Mouse (Mus musculus) adrenal gland (tissue): ENCODE results near the gene Map7d1.

Source experiments
- intact Hi-C: fragments of 180-260 bp; cut with DNase I; formaldehyde crosslinking; loops from one replicate; pipeline ENCODE4 v1.15.1; 2025
- long read RNA-seq, 2 experiments: library from polyadenylated mRNA; unstranded; transcript quantifications; one replicate each; pipeline ENCODE4 v2.0.0; 2020; ENCODE audit warnings: borderline replicate concordance in 1 of 2; ENCODE audit not compliant: insufficient replicate concordance in 1 of 2

Gene Map7d1
- long read RNA-seq, experiment 1, partial matches to known transcripts: 2 of 27 reads
- long read RNA-seq, experiment 1, other reads (novel, unspliced or antisense): 21 of 27 reads
- long read RNA-seq, experiment 2, transcript Map7d1-203 (18 exons, 3,249 nt): major isoform, 7 of 22 reads
- long read RNA-seq, experiment 2, partial matches to known transcripts: 3 of 22 reads
- long read RNA-seq, experiment 2, other reads (novel, unspliced or antisense): 10 of 22 reads

DNA sequence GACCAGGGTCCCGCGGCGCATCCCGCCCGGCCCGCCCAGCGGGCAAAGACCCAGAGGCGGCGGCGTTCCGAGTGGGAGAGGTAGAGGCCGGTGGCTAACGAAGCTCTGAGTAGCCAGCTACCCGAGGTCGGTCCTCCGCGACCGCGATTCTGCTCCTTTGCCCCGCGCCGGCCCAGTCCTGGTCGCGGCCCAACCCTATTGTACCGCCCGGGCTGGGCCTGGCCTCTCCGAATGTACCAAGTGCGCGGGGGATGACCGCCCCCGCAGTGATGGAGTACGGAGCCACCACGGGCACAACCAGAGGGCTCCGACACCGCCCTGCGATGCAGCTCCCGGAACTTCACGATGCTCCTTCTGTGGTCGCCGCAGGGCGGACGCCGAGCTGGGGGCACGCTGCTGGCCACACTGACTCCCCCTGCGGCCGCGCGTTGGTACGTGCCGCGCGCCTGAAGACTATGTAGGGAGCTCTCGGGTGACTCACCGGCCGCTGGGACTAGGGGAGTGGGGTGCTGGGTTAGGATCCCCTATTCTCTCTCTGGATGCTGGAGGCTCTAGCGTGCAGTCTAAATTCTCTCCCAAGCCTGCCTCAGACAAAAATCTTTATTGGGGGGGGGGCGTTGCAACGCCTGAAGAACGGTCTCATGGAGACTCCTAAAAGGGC is at the start of gene Map7d1:
Gene Map7d1 (minus strand): TSS at position 213 of the 661 bp plus-strand sequence.
- intact Hi-C loops: no loop called here

DNA sequence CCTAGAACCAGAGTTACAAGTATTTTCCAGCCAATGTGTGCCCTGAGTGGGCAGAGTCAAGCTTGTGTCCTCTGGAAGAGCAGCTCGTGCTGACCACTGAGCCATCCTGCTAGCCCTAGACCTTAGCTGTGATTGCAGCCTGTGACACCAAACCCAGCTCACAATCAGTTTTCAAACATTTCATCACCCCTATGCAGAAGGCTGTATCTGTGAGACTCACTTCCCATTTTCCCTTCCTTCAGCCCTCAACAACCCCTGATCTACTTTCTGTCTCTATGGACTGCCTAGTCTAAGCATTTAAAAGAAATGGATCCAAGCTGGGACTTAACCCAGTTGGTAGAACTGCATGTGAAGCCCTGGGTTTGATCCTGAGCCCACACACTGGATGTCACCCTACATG is 49.3 kb upstream of the Map7d1 start:
- intact Hi-C loops: no loop called here

DNA sequence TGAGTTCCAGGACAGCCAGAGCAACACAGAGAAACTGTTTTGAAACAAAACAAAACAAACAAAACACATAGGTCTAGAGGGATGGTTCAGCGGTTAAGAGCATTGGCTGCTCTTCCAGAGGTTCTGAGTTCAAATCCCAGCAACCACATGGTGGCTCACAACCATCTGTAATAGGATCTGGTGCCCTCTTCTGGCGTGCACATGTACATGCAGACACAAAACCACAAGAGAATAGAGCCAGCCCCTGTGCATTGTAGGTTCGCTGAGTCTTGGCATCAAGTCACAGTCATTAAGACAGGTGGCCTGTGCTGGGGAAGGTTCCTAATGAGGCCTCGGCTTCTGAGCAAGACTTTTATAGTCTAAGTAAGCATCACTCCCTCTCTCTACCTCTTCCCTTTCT is 47.7 kb upstream of the Map7d1 start:
- intact Hi-C loops: loop anchor here (5.0 kb wide), 1 partner anchor 37 kb away; no protein-coding TSS in a partner anchor

DNA sequence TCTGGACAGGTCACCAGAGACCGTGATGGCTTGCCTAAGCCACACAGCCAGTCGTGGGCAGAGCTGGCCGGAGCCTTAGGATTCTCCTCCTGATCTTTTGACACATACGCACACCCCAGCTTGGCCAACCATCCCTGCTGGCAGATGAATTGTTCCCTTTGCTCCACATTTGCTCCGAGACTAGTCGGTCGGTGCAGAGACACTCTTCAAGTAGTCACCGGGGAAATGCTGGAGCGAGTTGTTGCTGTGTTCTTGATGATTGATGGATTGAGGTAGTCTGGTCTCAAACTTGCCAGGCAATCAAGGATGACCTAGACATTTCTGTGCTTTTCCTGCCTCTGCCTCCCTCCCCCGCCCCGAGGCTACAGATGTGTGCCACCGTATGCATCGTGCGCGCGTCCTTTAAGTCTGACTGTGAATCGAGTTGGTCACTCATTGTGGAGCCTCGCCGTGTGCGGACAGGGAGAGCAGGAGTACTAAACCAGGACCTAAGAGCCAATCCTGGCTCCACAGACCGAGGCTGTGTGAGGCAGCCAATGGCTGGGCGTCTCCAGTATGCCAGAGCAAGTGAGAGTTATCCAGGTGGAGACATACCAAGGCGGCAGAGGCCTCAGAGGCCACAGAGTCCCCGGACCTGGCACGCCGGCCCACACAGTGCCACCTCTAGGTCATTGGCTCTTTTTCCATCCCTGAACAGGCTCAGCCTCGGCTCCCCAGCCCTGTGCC is 45.6 kb upstream of the Map7d1 start:
- intact Hi-C loops: loop anchor here (5.0 kb wide), 1 partner anchor 34 kb away; no protein-coding TSS in a partner anchor

DNA sequence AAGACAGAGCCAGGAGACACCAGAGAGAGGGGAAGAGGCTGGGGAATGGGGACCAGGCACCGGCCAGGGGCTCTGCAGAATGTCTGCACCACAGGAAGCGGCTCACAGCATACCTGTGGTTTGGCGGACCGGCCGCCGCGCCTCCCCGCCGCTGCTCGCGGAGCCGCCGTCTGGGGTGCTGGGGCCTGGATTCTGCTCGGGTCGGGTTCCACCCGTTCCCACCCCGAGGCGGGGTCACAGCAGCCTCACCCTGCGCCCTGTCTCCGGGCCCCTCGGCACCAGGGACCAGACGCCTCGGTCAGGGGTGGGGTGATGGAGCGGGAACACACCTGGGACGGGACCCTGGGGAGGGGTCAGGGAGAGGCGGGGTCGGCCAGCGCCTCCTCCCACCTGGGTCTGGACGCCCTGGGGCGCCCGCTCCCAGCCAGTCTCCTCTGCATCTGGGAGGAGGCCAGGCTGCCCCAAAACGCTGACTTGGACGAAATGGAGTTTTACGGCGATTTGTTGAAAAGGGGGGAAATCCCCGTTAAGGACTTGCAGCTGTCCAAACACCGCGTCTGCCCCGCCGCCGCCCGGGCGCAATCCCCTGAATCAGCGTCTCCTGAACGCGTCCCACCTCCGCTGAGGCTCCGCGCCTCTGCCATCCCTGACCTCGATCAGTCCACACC is 44.9 kb upstream of the Map7d1 start:
- intact Hi-C loops: loop anchor here (5.0 kb wide), 1 partner anchor 34 kb away; no protein-coding TSS in a partner anchor

DNA sequence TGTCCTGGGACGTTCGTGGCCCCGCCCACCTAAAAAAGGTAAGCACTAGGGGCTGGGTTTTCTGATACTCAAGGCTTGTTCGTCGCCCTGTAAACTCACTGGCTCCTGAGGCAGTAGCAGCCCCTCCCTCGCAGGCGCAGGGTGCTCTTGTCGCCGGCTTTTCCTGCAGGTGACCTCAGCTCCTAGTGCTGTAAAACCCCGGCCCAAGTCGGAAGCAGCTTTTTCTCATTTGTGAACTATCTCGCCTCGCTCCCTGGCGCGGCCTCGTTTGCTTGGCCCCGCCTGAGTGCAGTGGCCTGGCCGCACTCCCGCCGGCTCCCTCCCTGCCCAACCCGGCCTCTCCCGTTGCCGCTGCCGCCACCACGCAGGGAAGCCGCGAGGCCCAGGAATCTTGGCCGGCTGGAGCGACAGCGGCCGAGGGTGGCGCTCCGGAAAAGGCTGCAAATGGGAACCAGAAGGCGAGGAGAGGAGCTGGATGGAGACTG is 40.5 kb upstream of the Map7d1 start:
- intact Hi-C loops: no loop called here

DNA sequence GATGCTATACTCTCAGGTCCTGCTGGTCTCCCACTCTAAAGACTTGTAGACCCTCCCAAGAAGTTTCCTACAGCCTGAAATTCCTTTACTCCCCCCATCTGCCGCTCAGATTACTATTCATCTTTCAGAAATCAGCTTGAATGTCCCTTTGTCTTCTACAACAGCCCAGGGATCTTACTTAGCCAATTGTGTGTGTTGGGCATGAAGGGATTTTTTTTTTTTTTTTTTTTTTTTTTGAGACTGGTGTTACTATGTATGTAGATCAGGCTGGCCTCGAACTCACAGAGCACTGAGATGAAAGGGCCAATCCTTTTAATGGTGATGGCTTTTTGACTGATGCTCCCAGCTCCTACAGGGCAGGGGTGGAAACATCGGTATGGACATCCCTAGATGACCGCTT is 39.8 kb upstream of the Map7d1 start:
- intact Hi-C loops: no loop called here

DNA sequence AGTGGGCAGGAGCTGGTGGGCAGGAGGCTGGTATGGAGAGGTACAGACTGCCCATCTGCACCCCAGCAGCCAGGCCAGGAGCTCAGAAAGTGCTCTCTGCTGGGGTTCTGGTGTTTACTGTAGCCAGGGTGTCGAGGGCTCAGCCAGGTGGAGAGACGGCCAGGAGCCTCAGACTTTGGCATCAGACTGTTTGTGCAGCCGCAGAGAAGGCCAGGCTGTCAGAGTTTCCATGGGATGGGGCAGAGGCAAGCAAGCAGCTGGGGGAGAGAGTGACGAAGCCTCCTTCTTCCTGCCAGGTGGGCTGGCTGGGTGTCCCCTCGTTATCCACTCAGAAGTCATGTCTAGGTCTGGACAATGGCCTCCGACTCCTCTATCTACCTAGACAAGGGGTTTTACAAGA is 39.0 kb upstream of the Map7d1 start:
- intact Hi-C loops: no loop called here

DNA sequence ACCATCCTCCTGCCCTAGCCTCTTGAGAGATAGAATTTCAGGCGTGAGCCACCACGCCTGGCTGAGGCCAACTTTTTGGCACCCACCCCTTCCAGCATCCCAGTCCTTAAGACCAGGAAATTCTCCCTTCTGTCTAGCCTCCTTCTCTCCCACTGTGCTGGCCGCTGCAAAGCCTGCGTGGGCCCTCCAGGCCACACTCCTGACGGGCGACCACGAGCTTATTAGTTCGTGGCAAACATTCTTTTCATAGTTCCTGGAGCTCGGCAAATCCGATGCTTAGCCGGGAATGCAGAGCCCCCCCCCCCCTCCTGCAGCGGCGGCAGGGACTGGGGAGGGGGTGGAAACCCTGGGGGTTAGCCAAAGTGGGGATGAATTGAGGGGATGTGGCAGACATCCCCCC is 35.1 kb upstream of the Map7d1 start:
- intact Hi-C loops: no loop called here

DNA sequence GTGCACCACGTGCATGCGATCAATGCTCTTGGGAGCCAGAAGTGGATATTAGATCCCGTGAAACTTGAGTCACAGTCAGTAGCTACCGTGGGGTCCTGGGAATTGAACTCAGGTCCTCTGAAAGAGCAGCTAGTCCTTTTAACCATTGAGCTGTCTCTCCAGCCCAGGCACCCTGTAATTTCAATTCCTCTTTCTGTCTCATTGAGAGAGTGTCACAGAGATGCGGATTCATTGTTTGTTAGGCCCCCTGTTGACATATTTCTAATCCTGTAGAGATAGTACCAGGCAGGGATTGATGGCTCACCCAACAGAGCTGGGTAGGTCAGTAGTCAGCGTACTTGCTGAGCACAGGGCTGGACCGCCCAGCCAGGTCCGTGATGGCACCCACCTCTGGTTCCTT is 34.2 kb upstream of the Map7d1 start:
- intact Hi-C loops: no loop called here

DNA sequence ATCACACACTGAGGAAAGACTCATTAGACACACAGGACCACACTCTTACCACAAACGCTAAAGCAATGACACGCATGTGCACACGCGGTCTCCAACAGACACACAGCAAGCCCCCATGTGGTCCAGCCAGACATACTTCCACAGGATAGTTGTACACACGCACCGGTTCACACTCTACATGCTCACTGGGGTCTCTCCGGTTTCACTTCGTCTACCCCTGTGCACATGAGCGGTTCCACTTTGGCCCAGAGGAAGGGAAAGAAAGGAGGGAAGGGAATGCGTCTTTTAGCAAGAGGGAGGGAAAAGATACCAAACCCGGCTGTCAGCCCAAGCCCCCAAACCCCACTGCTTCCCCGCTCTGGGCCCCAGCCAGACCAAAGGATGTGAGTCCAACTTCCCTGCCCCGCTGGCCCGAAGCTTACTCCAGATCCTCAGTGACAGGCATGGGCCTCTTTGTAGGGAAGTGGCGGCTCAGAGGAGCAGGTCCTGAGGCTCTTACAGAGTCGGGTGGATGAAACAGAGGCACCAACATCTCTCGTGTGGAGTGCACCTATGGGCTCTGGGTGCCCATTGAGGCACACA is 32.0 kb upstream of the Map7d1 start:
- intact Hi-C loops: no loop called here

DNA sequence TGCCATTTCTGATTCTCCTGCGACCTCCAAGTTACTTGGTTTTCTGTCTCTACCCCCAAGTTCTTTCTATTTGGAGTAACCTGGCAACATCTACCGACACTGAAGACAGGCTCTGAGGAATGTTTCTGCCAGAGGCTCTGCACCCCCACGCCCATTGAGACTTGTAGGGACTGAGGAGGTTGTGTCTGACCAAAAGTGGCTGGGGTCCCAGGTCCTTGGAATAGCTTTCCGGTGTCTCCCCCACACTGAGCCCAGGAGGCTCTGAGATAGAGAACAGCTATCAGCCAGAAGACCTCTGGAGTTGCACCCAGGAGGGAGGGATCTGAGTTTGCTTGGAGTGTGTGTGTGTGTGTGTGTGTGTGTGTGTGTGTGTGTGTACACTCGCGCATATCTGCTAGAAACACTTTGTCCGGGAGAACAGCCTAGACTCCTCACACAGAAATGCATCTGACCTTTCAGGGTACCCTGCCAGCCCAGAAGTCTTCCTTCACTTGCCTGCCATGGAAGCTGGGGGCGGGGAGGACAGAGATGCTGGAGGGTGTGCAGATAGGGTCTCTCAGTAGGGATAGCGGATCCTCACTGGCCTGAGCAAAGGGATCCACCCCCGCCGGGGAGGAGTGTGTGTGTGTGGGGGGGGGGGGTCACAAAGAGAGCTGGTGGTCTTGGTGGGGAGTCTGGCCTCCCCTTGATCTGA is 31.3 kb upstream of the Map7d1 start:
- intact Hi-C loops: no loop called here

DNA sequence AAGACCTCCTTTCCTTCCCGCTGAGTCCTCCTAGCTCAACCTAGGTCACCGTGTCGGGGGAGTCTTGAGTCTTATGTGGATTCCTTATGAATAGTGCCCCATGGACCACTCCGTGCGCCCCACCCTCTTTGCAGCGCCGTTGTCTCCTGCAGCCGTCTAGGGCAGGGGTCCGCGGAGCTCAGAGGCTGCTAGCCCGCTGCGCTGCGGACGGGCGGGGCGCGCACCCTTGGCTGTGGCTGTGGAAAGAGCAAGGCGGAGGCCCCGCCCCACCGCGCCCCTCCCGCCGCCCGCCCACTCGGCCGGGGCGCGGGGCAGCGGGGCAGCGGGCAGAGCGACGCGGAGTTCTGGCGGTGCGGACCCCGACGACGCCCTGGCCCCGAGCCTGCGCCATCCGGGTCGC is 30.3 kb upstream of the Map7d1 start, which contains the start of gene Col8a2:
Gene Col8a2 (plus strand): TSS at position 302 of the 400 bp plus-strand sequence.
- intact Hi-C loops: no loop called here

DNA sequence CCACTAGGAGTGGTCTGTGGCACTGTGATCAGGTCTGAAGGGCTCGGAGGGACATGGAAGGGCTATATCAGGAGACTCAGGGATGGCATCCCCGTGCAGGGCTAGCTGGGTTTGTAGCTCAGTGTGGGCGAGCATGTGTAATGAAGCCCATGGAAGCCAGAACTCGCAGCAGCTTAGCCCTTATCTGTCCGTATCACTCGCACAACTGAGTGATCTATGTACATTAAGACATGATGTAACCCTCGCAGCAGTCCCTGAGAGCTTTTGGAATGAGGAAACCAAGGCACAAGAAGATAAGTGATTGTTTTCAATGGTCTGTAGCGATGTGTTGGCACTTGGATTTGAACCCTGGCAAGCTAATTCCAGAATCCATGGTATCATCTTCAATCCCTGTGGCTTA is 27.4 kb upstream of the Map7d1 start:
- intact Hi-C loops: no loop called here

DNA sequence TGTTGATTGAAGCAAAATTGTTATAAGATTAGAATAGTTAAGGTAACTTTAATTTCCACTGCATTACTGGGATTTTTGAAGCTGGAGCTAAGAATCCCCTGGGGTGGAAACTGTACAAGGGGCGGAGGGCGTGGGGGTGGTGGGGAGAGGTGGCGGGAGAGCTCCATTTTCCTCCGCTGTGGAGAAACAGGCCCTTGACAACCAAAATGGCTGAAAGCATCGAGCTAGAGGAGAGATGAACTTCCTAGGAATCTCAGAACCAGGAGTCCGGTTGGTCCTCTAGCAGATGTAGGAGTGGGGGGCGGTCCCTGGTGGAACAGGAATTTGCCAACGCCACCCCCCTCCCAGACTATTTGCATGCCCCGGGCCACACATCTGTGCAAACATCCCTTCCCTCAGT is 25.6 kb upstream of the Map7d1 start:
- intact Hi-C loops: no loop called here

DNA sequence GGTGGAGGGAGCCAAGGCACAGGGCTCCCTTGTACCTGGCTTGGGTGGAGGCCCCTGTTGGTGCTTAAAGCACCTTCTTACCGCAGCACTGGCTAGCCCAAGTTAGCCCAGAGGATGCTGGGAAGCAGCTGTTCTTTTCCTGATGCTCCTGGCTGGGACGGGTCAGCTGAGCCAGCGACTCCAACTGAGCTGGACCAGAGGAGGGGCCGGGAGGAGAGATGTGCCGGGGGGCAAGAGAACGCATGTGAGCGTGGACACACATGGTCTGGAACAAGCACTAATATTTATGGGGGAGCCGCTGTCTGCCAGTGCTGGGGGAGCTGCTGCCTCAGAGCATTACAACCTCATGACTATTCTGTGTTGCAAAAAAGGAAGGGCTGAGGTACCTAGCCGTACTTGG is 22.8 kb upstream of the Map7d1 start:
- intact Hi-C loops: loop anchor here (5.0 kb wide), 1 partner anchor 33 kb away; no protein-coding TSS in a partner anchor

DNA sequence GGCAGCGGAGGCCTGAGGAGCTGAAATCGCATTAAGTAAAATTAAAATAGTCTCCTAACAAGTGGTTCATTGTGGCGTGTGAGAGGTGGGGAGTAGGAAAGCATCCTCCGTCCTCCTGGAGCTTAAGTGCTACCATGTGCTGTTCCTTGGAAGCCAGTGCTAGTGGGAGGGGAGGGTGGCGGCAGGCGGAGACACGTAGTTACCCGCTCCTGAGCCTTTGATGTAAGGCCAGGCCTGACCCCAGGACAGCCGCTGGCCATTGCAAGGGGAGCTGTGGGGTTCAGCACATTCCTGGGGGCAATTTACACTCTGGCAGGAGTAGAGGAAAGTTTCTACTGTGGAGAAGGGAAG is 22.4 kb upstream of the Map7d1 start:
- intact Hi-C loops: loop anchor here (5.0 kb wide), 1 partner anchor 34 kb away; no protein-coding TSS in a partner anchor

DNA sequence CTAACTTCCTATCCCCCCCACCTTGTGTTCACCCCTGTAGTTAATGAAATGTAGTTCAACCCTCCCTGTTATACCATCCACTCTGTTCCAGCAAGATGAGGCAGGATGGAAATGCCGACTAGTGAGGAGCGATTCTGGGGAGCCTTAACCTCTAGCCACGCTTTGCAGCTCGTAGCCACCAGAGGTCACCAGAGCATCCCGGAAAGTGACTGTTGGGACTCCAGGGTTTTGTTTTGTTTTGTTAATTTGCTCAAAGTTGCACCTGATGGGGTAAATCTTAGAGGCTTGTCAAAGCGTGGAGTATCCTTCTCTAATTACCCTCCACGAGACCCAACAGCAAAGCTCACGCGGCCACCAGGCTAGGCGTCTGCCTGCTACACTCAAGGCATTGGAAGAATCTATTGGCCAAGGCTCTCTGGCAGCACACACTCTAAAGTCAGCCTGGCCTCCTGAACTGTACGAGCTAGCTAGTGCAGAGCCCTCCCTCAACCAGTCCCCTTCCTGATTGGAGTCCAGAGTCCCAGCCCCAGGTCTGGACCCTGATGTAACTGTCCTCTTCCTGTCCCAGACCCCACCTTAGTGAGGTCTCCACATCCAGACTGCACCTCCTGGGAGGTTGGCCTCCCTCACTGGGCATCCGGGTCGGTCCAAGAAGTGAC is 21.9 kb upstream of the Map7d1 start:
- intact Hi-C loops: loop anchor here (5.0 kb wide), 1 partner anchor 34 kb away; no protein-coding TSS in a partner anchor

DNA sequence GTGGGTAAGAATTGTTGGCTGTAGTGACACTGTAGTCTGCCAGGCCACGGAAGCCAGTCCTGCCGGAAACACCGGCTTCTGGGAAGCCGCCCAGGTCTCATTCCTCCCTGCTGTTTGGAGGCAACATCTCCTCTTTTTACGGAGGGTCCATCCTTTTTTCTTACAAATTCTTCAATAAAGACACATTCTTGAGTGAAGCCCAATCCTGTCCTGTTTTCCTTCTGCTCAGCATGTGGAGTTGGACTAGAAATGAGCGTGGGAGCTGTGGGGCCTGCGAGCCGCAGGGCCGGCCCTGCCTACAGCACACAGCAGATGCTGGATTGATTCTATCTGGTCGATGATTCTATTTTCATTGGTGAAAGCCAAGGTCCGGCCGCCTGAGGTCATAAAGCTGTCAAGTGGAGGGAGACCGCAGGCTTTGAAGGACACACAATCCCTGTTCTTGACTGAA is 19.6 kb upstream of the Map7d1 start:
- intact Hi-C loops: loop anchor here (5.0 kb wide), 1 partner anchor 37 kb away; no protein-coding TSS in a partner anchor

DNA sequence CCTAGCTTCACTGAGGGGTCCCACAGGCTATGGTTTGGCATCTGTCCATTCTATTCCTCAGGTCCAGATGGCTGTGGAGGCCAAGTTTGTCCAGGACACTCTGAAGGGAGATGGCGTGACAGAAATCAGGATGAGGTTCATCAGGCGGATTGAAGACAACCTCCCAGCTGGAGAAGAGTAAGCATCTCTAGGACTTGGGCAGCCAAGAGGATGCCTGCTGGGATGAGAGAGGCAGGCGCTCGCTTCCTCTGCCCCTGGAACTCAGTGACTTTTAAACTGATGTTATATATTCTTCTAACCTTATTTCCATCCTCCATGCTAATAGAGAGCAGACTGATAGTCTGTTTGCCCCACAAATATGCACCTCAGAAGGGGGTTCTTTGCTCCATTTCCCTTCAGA is 18.9 kb upstream of the Map7d1 start:
- intact Hi-C loops: loop anchor here (5.0 kb wide), 1 partner anchor 37 kb away; no protein-coding TSS in a partner anchor
